Mouse (Mus musculus) heart, adult 2 months (tissue): ENCODE results near the gene Nppb. TPM values are rescaled to one million over a fixed set of nuclear protein-coding genes. Genes with fewer than 3 reads are reported as not detected.
A peak's percentile ranks its signal among the peaks of the same experiment; 100 is the strongest.

Source experiments
- DNase-seq, 2 experiments: peaks; one replicate each; pipeline ENCODE4 v3.0.0; 2021
- H3K27ac ChIP-seq: fragments of 200-600 bp; 2 replicates; pipeline ENCODE4 v1.8.1; 2022
- H3K27me3 ChIP-seq: fragments of 200-500 bp; 2 replicates; pipeline ENCODE4 v1.6.1; 2012; ENCODE audit warnings: mild to moderate bottlenecking, low read length, inconsistent platforms, mixed read lengths; ENCODE audit not compliant: control insufficient read depth, insufficient read depth
- H3K36me3 ChIP-seq: fragments of 200-500 bp; 2 replicates; pipeline ENCODE4 v1.6.1; 2012; ENCODE audit warnings: low read length, inconsistent platforms; ENCODE audit not compliant: control insufficient read depth, insufficient read depth
- H3K4me1 ChIP-seq: fragments of 200-500 bp; 2 replicates; pipeline ENCODE4 v1.6.1; 2011; ENCODE audit warnings: low read length; ENCODE audit not compliant: control insufficient read depth, insufficient read depth
- H3K4me3 ChIP-seq: fragments of 200-600 bp; 2 replicates; pipeline ENCODE4 v1.8.1; 2022
- H3K79me2 ChIP-seq: fragments of 200-500 bp; replicated peaks from 2 replicates; pipeline ENCODE4 v1.6.1; 2012; ENCODE audit warnings: mild to moderate bottlenecking, inconsistent platforms, low read length, moderate library complexity, mixed read lengths; ENCODE audit not compliant: control insufficient read depth, insufficient read depth
- H3K9ac ChIP-seq: fragments of 200-500 bp; 2 replicates; pipeline ENCODE4 v1.6.1; 2012; ENCODE audit warnings: low read depth, mild to moderate bottlenecking, control low read depth, inconsistent platforms, low read length, mixed read lengths
- CTCF ChIP-seq: fragments of 200-600 bp; IDR thresholded peaks from 2 replicates; pipeline ENCODE4 v1.8.1; 2022; ENCODE audit warnings: antibody characterized with exemption, mild to moderate bottlenecking, moderate library complexity
- EP300 ChIP-seq: fragments of 200-500 bp; IDR thresholded peaks from 2 replicates; pipeline ENCODE4 v1.6.1; 2011; ENCODE audit warnings: low read depth, low read length, control low read depth; ENCODE audit not compliant: insufficient read depth
- POLR2A ChIP-seq: fragments of 200-500 bp; IDR thresholded peaks from 2 replicates; pipeline ENCODE4 v1.6.1; 2011; ENCODE audit warnings: mild to moderate bottlenecking, low read depth, low read length, control low read depth; ENCODE audit not compliant: insufficient read depth
- WGBS: fragments of 180-500 bp; shearing (Covaris S2); methylation state at CpG from one replicate; pipeline ENCODE4 v1.1.7; 2018; 5-methylcytosine and 5-hydroxymethylcytosine counted together
- intact Hi-C: fragments of 180-260 bp; cut with DNase I; formaldehyde crosslinking; loops from one replicate; pipeline ENCODE4 v1.15.1; 2025
- polyA plus RNA-seq: library from polyadenylated mRNA; depleted of rRNA; stranded (reverse); fragments of >200 nt; gene quantifications from 2 replicates; pipeline ENCODE4 v1.2.3, GENCODE M21; 2012
- total RNA-seq, 2 experiments: library from RNA; stranded (reverse); gene quantifications; 2 replicates each; pipeline ENCODE4 v1.2.3; 2021

Gene Nppb
- total and polyA plus RNA-seq, 3 experiments: 117 to 262 (median 204) TPM

- 23% methylated on average over 14 of the region's 14 CpGs for WGBS
- intact Hi-C loops: loop anchor here (5.0 kb wide), 1 partner anchor 71 kb away; the partner anchor contains the start of genes Fv1 and Miip
These were observed 47.2 kb upstream of the Nppb start for GRCm38 (mm10) chr4:147938148-147939096.

GRCm38 (mm10) chr4:147940111-147940510 is 45.5 kb upstream of the Nppb start:
- Histone ChIP-seq H3K27me3 (no peaks in the 10 kb centered on the region), H3K9ac (no peak overlapping the region), H3K79me2 (peaks cover 5% of the 10 kb centered on the region), H3K27ac (peak overlapping the region; percentile 94), H3K4me1 (peaks cover 26% of the 10 kb centered on the region), H3K36me3 (peaks cover 14% of the 10 kb centered on the region), H3K4me3 (no peak overlapping the region)
- TF ChIP-seq EP300 (no peak), POLR2A (no peak), CTCF (no peak)
- DNase-seq: peak in 1 of 2 experiments; percentile 18
- intact Hi-C loops: no loop called here
- 36% methylated on average over 9 of the region's 9 CpGs for WGBS

More at GRCm38 (mm10) chr4:147938148-147939096, 47.2 kb upstream of the Nppb start:
- TF ChIP-seq EP300 (peak; percentile 74; the same call in 1 of the 2 replicates), CTCF (no peak), POLR2A (peak; percentile 38; the same call in 1 of the 2 replicates)
- H3K4me3 ChIP-seq: peak overlapping the region; percentile 17; the same call in 1 of the 2 replicates
- H3K27ac ChIP-seq: peak overlapping the region; percentile 94
- no peaks in the 10 kb centered on the region for H3K27me3 ChIP-seq
- peaks cover 5% of the 10 kb centered on the region for H3K79me2 ChIP-seq
- DNase-seq: peak; percentile 74 to 84
- H3K9ac ChIP-seq: no peak overlapping the region
- H3K4me1 ChIP-seq: peaks cover 38% of the 10 kb centered on the region
- H3K36me3 ChIP-seq: peaks cover 13% of the 10 kb centered on the region

GRCm38 (mm10) chr4:147940576-147941044 is 45.0 kb upstream of the Nppb start, which contains the start of gene 2510039O18Rik:
2510039O18Rik (plus strand) TSS chr4:147940895.
- no peaks in the 10 kb centered on the region for H3K27me3 ChIP-seq
- peaks cover 16% of the 10 kb centered on the region for H3K36me3 ChIP-seq
- H3K79me2 ChIP-seq: peaks cover 5% of the 10 kb centered on the region
- H3K4me3 ChIP-seq: peak within 1 kb of the TSS; percentile 84
- TF ChIP-seq EP300: no peak
- TF ChIP-seq CTCF: no peak
- peak; percentile 77; the same call in 1 of the 2 replicates for TF ChIP-seq POLR2A
- intact Hi-C loops: no loop called here
- peaks cover 25% of the 10 kb centered on the region for H3K4me1 ChIP-seq
- DNase-seq: peak; percentile 86 to 89
- H3K9ac ChIP-seq: peak within 1 kb of the TSS; percentile 95
- peak within 1 kb of the TSS; percentile 94 for H3K27ac ChIP-seq
- WGBS: under 1% methylated on average over 35 of the region's 35 CpGs

GRCm38 (mm10) chr4:147941045-147942020 is 44.3 kb upstream of the Nppb start:
- WGBS: 4% methylated on average over 88 of the region's 88 CpGs
- Histone ChIP-seq H3K27me3 (no peaks in the 10 kb centered on the region), H3K4me3 (peak overlapping the region; percentile 84), H3K36me3 (peaks cover 24% of the 10 kb centered on the region), H3K9ac (peak overlapping the region; percentile 95), H3K79me2 (peaks cover 5% of the 10 kb centered on the region), H3K27ac (peak overlapping the region; percentile 67), H3K4me1 (peaks cover 28% of the 10 kb centered on the region)
- TF ChIP-seq POLR2A: no peak
- DNase-seq: peak in 1 of 2 experiments; percentile 41
- intact Hi-C loops: no loop called here

- no peak for DNase-seq
- peaks cover 5% of the 10 kb centered on the region for H3K79me2 ChIP-seq
- TF ChIP-seq POLR2A (no peak), CTCF (no peak)
- no peak overlapping the region for H3K9ac ChIP-seq
- H3K4me1 ChIP-seq: peaks cover 24% of the 10 kb centered on the region
- H3K4me3 ChIP-seq: no peak overlapping the region
- 92% methylated on average over 1 of the region's 1 CpGs for WGBS
- H3K36me3 ChIP-seq: peaks cover 26% of the 10 kb centered on the region
- H3K27ac ChIP-seq: no peak overlapping the region
- H3K27me3 ChIP-seq: no peaks in the 10 kb centered on the region
- intact Hi-C loops: no loop called here
These were observed 42.6 kb upstream of the Nppb start for GRCm38 (mm10) chr4:147943005-147943404.
